Mouse (Mus musculus): Measurements from ENCODE around the gene Secisbp2l. TPM values are rescaled to one million over a fixed set of nuclear protein-coding genes. Genes with fewer than 3 reads are reported as not detected.

The Secisbp2l gene
- polyA plus RNA-seq, 1 experiment from 2014 or later = 40.2 TPM

GRCm38 (mm10) chr2:125736025-125736343 is 46.7 kb downstream of the Secisbp2l start:
- ATAC-seq (ENCODE audit: low FRiP score, low TSS enrichment) = no peak
- no peak overlapping the region for H3K9ac ChIP-seq (replicated peaks; ENCODE audit: low read length)
- 0 out of 2 replicates have a peak, but pooled peaks cover 5% of the 10 kb centered on the region for H3K4me1 ChIP-seq (ENCODE audit: control insufficient read depth, insufficient read depth, low read length)

DNA sequence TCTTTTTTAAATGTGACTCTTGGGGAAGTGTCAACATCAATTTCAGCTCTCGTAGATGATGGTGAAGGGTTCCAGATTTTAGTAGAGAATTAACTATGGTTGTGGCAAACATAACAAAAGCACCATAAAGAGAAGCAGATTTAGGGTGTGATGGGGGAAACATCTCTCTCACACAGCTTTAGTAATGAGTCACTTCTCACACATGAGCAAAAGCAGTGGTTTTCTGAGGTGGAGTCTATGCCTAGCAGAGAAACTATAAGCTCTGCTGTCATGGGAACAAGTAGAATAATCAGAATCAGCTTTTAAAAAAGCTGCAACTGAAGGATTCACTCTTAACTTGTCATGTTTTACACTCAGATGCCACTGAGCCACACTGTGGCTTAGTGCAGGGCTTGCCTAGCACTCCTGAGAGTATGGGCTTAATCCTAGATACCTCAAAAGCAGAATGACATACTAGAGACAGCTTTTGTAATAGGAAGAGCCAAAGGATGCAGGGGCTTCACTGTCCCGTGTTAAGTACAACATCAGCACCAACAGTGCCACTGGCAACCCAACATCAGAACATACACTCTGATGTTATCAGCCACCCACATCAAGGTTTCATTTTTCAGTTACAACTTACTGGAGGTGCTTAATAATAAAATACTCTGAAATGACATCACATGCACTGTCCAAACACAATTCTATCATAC is 47.2 kb downstream of the Secisbp2l start:
- Histone ChIP-seq H3K4me3 (replicated peaks; ENCODE audit: low read depth, low read length) (no peak overlapping the region), H3K4me1 (ENCODE audit: control insufficient read depth, insufficient read depth, low read length) (0 out of 2 replicates have a peak, but pooled peaks cover 5% of the 10 kb centered on the region), H3K27me3 (ENCODE audit: control insufficient read depth, insufficient read depth, low read length) (no peaks in the 10 kb centered on the region), H3K27ac (replicated peaks; ENCODE audit: low read depth, low read length) (no peak overlapping the region), H3K4me2 (ENCODE audit: low read length) (no peak overlapping the region), H3K9me3 (ENCODE audit: control insufficient read depth, low read length) (no peaks in the 10 kb centered on the region), H3K9ac (replicated peaks; ENCODE audit: low read length) (no peak overlapping the region), H3K36me3 (ENCODE audit: control insufficient read depth, insufficient read depth, low read length) (peaks cover 27% of the 10 kb centered on the region)
- DNase-seq (no peak), ATAC-seq (ENCODE audit: low FRiP score, low TSS enrichment) (no peak)
- WGBS = 68% methylated on average over 2 of the region's 2 CpGs

More at GRCm38 (mm10) chr2:125736025-125736343, 46.7 kb downstream of the Secisbp2l start:
- Histone ChIP-seq H3K36me3 (ENCODE audit: control insufficient read depth, insufficient read depth, low read length) (peaks cover 31% of the 10 kb centered on the region), H3K4me2 (ENCODE audit: low read length) (no peak overlapping the region), H3K27ac (replicated peaks; ENCODE audit: low read depth, low read length) (no peak overlapping the region), H3K4me3 (replicated peaks; ENCODE audit: low read depth, low read length) (no peak overlapping the region), H3K27me3 (ENCODE audit: control insufficient read depth, insufficient read depth, low read length) (no peaks in the 10 kb centered on the region), H3K9me3 (ENCODE audit: control insufficient read depth, low read length) (no peaks in the 10 kb centered on the region)
- DNase-seq = no peak

- H3K27ac ChIP-seq (replicated peaks; ENCODE audit: low read depth, low read length) = no peak overlapping the region
- H3K36me3 ChIP-seq (ENCODE audit: control insufficient read depth, insufficient read depth, low read length) = peaks cover 19% of the 10 kb centered on the region
- H3K4me2 ChIP-seq (ENCODE audit: low read length) = no peak overlapping the region
- H3K9me3 ChIP-seq (ENCODE audit: control insufficient read depth, low read length) = no peaks in the 10 kb centered on the region
- H3K4me3 ChIP-seq (replicated peaks; ENCODE audit: low read depth, low read length) = no peak overlapping the region
- no peak for ATAC-seq (ENCODE audit: low FRiP score, low TSS enrichment)
- DNase-seq = no peak
- 0 out of 2 replicates have a peak, but pooled peaks cover 5% of the 10 kb centered on the region for H3K4me1 ChIP-seq (ENCODE audit: control insufficient read depth, insufficient read depth, low read length)
- H3K27me3 ChIP-seq (ENCODE audit: control insufficient read depth, insufficient read depth, low read length) = no peaks in the 10 kb centered on the region
- no peak overlapping the region for H3K9ac ChIP-seq (replicated peaks; ENCODE audit: low read length)
Measured at GRCm38 (mm10) chr2:125734741-125735140, 47.9 kb downstream of the Secisbp2l start.

DNA sequence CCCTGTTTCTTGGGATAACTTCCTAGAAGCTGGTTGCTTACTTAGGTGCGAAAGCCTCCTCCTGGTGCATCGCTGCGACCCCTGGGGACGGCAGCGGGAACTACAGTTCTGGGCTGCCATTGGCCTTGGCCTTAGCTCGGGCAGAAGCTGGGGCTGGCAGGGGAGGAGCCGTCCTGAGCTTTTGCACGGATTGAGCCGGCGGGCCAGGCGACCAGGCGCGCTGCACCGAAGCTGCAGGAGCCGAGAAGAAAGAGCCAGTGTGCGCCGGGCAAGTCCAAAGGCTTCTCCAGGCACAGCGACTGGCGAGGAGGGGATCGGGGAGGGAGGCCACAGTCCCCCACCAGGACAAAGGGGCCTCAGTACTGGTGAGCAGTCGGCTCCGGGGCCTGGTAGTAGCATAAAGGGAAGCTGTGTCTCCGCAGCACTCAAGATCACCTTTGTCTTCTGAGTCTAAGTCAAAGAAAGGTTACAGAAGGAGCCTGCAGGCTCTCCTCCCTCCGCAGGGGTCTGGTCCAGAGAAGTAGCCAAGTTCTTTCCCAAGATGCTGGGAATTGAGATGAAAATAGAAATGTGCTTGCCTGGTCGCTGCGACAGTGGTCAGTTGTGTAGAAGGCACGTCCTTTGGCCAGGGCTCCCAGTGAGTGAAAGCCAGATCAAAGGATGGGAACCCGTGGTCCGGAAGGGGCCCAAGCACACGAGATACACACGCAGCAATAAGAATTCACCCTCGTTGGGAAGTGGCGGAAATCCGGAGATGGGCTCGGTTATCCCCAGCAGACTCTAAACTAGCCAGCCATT is 50.7 kb downstream of the Secisbp2l start:
- H3K4me2 ChIP-seq (ENCODE audit: low read length) = peak overlapping the region; percentile 70

DNA sequence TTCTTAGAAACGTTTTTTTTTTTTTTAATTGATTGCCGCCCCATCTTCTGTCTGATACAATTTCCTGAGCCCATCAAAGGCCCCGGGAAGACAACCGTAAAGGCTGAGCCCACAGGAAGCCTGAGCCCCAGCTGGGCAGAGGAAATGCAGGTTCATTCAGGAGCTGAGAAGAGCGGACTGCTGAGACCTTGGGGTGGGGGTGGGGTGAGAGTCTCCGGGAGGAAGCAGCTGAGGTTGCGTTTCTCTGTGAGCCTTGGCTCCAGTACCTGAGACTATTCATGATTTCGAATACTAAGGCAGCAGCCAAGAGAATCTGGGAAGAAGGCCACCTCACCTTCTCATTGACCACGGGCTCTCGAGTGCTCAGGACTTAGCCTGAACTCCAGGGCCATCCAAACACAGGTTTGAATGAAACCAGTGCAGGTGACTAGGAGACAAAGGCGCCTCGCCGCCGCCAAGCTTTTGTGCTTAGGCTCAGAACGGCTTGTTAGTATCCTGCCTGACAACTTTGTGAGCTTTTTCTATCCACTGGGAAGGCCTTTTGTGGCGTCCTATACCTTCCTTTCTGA is 58.0 kb downstream of the Secisbp2l start:
- no peaks in the 10 kb centered on the region for H3K9me3 ChIP-seq (ENCODE audit: control insufficient read depth, low read length)
- no peak; the same call in none of the 2 replicates for ATAC-seq (ENCODE audit: low FRiP score, low TSS enrichment)
- peak overlapping the region; percentile 46 for H3K4me3 ChIP-seq (replicated peaks; ENCODE audit: low read depth, low read length)
- peaks cover 6% of the 10 kb centered on the region for H3K27me3 ChIP-seq (ENCODE audit: control insufficient read depth, insufficient read depth, low read length)
- WGBS = 2% methylated on average over 16 of the region's 16 CpGs
- H3K4me2 ChIP-seq (ENCODE audit: low read length) = peak overlapping the region; percentile 99
- H3K36me3 ChIP-seq (ENCODE audit: control insufficient read depth, insufficient read depth, low read length) = no peaks in the 10 kb centered on the region
- peak; percentile 74 for DNase-seq
- peaks cover 19% of the 10 kb centered on the region for H3K4me1 ChIP-seq (ENCODE audit: control insufficient read depth, insufficient read depth, low read length)
- H3K9ac ChIP-seq (replicated peaks; ENCODE audit: low read length) = peak overlapping the region; percentile 50
- peak overlapping the region; percentile 61 for H3K27ac ChIP-seq (replicated peaks; ENCODE audit: low read depth, low read length)

More for the DNA sequence above, 50.7 kb downstream of the Secisbp2l start:
- Histone ChIP-seq H3K4me1 (ENCODE audit: control insufficient read depth, insufficient read depth, low read length) (0 out of 2 replicates have a peak, but pooled peaks cover 5% of the 10 kb centered on the region), H3K27ac (replicated peaks; ENCODE audit: low read depth, low read length) (peak overlapping the region; percentile 91), H3K27me3 (ENCODE audit: control insufficient read depth, insufficient read depth, low read length) (no peaks in the 10 kb centered on the region), H3K4me3 (replicated peaks; ENCODE audit: low read depth, low read length) (peak overlapping the region; percentile 46), H3K9ac (replicated peaks; ENCODE audit: low read length) (peak overlapping the region; percentile 82), H3K36me3 (ENCODE audit: control insufficient read depth, insufficient read depth, low read length) (no peaks in the 10 kb centered on the region), H3K9me3 (ENCODE audit: control insufficient read depth, low read length) (no peaks in the 10 kb centered on the region)
- DNase-seq = peak; percentile 98
- WGBS = 5% methylated on average over 35 of the region's 35 CpGs
- ATAC-seq (ENCODE audit: low FRiP score, low TSS enrichment) = peak; percentile 94

- Histone ChIP-seq H3K9ac (replicated peaks; ENCODE audit: low read length) (peak within 1 kb of the TSS; percentile 68), H3K4me1 (ENCODE audit: control insufficient read depth, insufficient read depth, low read length) (peaks cover 19% of the 10 kb centered on the region), H3K27me3 (ENCODE audit: control insufficient read depth, insufficient read depth, low read length) (peaks cover 6% of the 10 kb centered on the region), H3K4me2 (ENCODE audit: low read length) (peak within 1 kb of the TSS; percentile 99), H3K27ac (replicated peaks; ENCODE audit: low read depth, low read length) (peak within 1 kb of the TSS; percentile 68), H3K4me3 (replicated peaks; ENCODE audit: low read depth, low read length) (peak within 1 kb of the TSS; percentile 46), H3K36me3 (ENCODE audit: control insufficient read depth, insufficient read depth, low read length) (no peaks in the 10 kb centered on the region), H3K9me3 (ENCODE audit: control insufficient read depth, low read length) (no peaks in the 10 kb centered on the region)
- DNase-seq (peak; percentile 88), ATAC-seq (ENCODE audit: low FRiP score, low TSS enrichment) (peak; percentile 86)
- WGBS = under 1% methylated on average over 15 of the region's 15 CpGs
Measured at GRCm38 (mm10) chr2:125724086-125724430, 58.6 kb downstream of the Secisbp2l start, which contains the start of gene Shc4. Gene Shc4 (minus strand): TSS chr2:125724148.

DNA sequence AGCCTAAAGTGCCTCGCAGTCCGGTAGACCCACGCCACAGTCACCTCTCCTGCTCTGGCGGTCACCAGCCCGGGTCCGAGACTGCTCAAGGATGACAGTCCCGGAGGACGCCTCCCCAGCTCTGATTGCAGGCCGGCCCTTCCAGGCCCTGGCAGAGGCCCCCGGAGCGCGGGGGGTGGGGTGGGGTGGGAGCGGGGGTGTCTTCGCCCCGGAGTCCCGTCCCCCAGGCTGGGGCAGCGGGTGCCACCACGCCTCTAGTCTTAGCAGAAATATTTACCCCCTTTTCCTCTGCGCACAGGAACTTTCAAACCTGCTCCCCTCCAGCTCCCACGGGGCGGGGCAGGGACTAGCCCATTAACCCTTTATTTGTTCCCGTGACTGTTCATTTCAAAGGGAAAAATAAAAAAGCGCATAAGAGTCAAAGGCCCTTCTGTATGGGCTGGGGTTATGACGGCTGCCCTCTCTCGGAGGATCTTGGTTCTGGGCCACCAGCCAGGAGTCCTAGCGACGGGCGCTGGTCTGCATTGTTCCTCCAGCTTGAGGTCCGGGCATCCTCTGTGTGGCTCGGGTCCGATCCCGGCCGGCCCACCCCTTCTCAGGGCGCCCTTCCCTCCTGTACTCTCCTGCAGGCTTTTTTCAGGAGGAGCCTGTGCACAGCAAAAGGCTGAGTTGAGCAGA is 59.1 kb downstream of the Secisbp2l start:
- Histone ChIP-seq H3K9me3 (ENCODE audit: control insufficient read depth, low read length) (no peaks in the 10 kb centered on the region), H3K9ac (replicated peaks; ENCODE audit: low read length) (peak overlapping the region; percentile 68), H3K4me2 (ENCODE audit: low read length) (peak overlapping the region; percentile 99), H3K4me3 (replicated peaks; ENCODE audit: low read depth, low read length) (peak overlapping the region; percentile 46), H3K27ac (replicated peaks; ENCODE audit: low read depth, low read length) (peak overlapping the region; percentile 68), H3K27me3 (ENCODE audit: control insufficient read depth, insufficient read depth, low read length) (peaks cover 6% of the 10 kb centered on the region), H3K36me3 (ENCODE audit: control insufficient read depth, insufficient read depth, low read length) (no peaks in the 10 kb centered on the region), H3K4me1 (ENCODE audit: control insufficient read depth, insufficient read depth, low read length) (peaks cover 19% of the 10 kb centered on the region)
- ATAC-seq (ENCODE audit: low FRiP score, low TSS enrichment) (peak; percentile 86), DNase-seq (no peak)
- under 1% methylated on average over 34 of the region's 34 CpGs for WGBS

DNA sequence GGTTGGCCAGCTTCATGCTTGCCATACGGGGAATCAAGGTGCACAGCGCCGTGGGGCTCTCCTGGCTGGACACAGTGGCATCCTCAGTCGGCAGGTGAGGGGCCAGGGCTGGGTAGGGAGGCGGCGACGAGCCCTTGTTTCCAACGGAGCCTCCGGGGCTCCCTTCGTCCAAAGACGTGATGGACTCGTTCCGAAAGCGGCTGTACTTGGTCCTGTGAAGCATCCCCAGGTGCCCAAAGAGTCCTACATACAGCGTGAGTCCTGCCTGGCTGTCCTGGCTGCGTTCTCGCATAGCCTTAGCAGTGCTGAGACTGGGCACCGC is 59.6 kb downstream of the Secisbp2l start:
- H3K9ac ChIP-seq (replicated peaks; ENCODE audit: low read length) = peak overlapping the region; percentile 68
- under 1% methylated on average over 18 of the region's 18 CpGs for whole genome bisulfite sequencing

More for the DNA sequence above, 59.6 kb downstream of the Secisbp2l start:
- peaks cover 6% of the 10 kb centered on the region for H3K27me3 ChIP-seq (ENCODE audit: control insufficient read depth, insufficient read depth, low read length)
- peak overlapping the region; percentile 99 for H3K4me2 ChIP-seq (ENCODE audit: low read length)
- DNase-seq (peak; percentile 53), ATAC-seq (ENCODE audit: low FRiP score, low TSS enrichment) (no peak)
- peaks cover 19% of the 10 kb centered on the region for H3K4me1 ChIP-seq (ENCODE audit: control insufficient read depth, insufficient read depth, low read length)
- H3K36me3 ChIP-seq (ENCODE audit: control insufficient read depth, insufficient read depth, low read length) = no peaks in the 10 kb centered on the region
- no peak overlapping the region for H3K27ac ChIP-seq (replicated peaks; ENCODE audit: low read depth, low read length)
- peak overlapping the region; percentile 46 for H3K4me3 ChIP-seq (replicated peaks; ENCODE audit: low read depth, low read length)
- no peaks in the 10 kb centered on the region for H3K9me3 ChIP-seq (ENCODE audit: control insufficient read depth, low read length)

All from midbrain, embryonic 14.5 days (tissue).